Mouse (Mus musculus) layer of hippocampus, adult 9-11 months (tissue): ENCODE results near the gene Gm43191.
A peak's percentile ranks its signal among the peaks of the same experiment; 100 is the strongest.
"Not testable (repeated sequence)": the region's sequence is repeated elsewhere in the genome, so short reads cannot be mapped to it uniquely, and the experiment has no call there.

Experiments used
- DNase-seq: peaks from one replicate; pipeline ENCODE4 v3.0.0; 2022

Gene Gm43191

DNA sequence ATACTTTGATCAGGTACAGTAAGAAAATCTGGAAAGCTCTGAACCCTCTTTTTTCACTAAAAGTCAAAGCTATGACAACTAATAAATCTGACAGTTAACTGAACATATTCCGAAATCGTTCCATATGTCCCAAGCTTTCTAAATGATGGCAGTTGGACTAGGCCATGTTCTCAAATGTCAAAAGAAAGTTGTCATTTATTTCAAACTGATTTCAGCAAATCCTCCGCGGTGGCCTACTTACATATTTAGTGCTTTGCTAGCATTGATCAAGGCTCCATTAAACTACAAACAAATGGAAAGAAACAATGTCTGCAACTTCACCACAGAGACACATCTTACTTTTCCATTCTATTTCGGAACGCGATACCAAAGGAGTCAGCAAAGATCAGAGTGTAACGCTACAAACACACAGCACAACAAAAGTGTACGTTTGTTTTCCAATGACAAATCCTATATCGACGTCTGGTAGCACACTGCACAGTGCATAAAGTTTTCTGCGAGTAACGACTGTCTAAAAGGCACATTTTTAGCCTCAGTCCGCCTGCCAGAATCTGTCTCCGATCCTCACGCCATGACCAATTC is 19.7 kb downstream of the Gm43191 start:
- DNase-seq, result no peak

GRCm38 (mm10) chr3:116659856-116660430 is 21.1 kb downstream of the Gm43191 start:
- DNase-seq, result no peak

- no peak for DNase-seq
These were observed 22.0 kb downstream of the Gm43191 start for GRCm38 (mm10) chr3:116658928-116659565.

- DNase-seq, result no peak
These were observed 24.7 kb downstream of the Gm43191 start for GRCm38 (mm10) chr3:116656184-116656965.

GRCm38 (mm10) chr3:116654051-116654450 is 27.0 kb downstream of the Gm43191 start:
- DNase-seq, result not testable (repeated sequence)

DNA sequence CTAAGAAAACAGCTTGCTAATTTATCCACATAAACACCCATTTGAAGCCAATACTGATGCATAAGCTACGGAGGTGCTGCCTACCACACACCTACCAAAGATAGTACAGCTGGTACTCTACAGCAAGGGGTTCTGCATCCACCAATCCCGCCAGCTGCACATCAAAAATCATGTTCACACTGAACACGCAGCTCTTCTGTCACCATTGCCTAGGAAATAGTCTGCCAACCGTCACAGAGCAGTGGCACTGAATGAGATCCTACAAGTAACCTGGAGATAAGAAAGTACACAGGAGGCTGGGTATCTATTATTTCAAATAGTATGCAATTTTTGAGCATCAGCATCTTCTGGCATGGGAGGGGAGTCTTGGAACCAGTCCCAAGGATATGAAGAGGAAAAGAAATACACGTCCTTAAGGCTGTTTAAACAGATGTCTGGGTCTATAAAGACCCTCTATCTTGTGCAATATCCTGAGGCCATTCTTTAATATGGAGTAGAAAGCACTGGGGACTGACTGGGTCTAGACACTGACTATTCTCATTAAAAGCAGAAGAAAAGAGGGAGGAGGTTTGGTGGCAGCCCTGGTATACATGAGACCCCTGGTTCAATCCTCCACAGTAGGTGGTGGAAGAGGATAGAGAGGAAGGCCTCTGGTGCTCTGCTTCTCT is 27.6 kb downstream of the Gm43191 start:
- DNase-seq, result no peak

GRCm38 (mm10) chr3:116652033-116652446 is 29.0 kb downstream of the Gm43191 start:
- DNase-seq, result peak; percentile 37

DNA sequence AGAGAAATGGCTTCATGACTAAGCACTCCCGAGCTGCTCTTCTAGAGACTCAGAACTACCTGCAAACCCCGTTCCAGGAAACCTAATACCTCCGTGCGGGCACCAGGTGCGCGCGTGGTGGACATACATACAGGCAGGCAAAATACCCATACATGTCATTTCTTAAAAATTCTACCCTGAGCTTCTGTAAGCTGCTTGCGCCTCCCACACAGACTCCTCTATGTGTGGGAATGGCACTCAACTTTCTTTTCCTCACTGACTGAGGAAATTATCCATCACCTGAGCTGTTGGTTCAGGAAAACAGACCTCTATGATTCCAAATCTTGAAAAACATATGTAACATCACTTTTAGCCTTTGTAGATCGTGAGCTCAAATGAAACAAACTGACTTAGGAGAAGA is 30.4 kb downstream of the Gm43191 start:
- no peak for DNase-seq

DNA sequence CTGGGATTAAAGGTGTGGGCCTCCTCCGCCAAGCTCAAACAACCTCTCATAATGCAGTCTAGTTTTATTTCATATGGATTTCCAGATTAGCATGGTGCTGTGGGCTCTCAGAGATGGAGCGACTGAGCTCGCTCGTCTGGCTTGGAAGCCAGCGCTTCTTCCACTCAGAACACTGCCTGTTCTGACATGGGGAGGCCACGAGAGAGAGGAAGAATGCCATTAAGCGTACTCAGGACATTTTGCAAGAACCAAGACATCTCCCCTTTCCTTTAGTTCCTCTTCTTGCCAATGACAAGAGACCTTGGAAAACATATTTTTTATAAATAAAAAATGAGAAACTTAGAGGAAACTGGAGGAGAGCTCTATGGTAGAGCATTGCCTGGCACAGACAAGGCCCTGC is 32.3 kb downstream of the Gm43191 start:
- DNase-seq, result no peak

GRCm38 (mm10) chr3:116646387-116646786 is 34.7 kb downstream of the Gm43191 start:
- DNase-seq, result no peak

DNA sequence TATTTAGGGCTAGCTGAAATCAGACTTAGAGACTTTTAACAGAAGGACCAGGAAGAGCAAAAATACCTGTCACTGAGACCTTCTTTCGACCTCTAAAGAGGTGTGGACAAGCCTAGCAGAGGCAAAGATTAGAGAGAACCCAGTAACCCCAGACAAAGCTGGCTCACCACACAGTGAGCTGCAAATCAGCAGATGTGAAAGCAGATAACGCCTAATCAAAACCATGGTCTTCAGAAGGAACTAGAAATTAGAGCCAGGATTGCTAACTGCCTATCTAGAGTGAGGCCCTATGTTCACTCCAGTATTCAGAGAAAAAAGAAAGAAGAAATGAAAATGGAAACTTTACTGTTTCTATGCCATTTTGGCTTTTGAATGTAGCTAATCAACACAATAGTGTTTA is 38.7 kb downstream of the Gm43191 start:
- DNase-seq, result no peak

GRCm38 (mm10) chr3:116641811-116642371 is 39.2 kb downstream of the Gm43191 start:
- DNase-seq, result no peak

DNA sequence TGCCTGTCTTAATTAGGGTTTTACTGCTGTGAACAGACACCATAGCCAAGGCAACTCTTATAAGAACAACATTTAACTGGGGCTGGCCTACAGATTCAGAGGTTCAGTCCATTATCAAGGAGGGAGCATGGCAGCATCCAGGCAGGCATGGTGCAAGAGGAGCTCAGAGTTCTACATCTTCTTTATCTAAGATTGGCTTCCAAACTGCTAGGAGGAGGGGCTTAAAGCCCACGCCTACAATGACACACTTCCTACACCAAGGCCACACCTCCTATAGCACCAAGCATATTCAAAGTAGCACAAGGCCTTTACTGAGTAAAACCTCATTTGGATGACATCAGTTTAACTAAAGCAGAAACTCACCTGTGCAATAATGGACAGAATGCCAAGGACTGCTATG is 41.0 kb downstream of the Gm43191 start:
- DNase-seq, result no peak

- no peak for DNase-seq
These were observed 42.5 kb downstream of the Gm43191 start for GRCm38 (mm10) chr3:116638572-116638971.

- DNase-seq, result no peak
These were observed 43.2 kb downstream of the Gm43191 start for GRCm38 (mm10) chr3:116637693-116638476.

DNA sequence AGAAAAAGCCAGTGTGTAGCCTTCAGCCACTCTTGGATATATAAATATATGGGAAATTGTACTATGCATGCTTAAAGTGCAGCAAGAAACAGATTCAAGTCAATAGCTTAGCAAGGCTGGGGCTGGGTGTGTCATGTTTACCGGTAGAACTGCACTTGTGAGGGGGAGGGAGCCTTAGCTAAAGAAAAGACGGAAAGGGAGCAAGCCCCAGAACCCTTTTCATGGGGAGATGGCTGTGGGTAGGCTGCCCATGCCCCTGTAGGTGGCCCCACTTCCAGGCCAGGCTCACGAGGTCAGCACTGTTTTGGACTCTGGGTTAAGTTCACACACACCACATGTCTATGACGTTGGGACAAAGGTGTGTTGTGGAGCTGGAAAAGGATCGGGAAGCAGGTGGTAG is 45.3 kb downstream of the Gm43191 start:
- no peak for DNase-seq

- DNase-seq, result no peak
These were observed 46.2 kb downstream of the Gm43191 start for GRCm38 (mm10) chr3:116634853-116635252.

- no peak for DNase-seq
These were observed 47.0 kb downstream of the Gm43191 start for GRCm38 (mm10) chr3:116634091-116634490.

DNA sequence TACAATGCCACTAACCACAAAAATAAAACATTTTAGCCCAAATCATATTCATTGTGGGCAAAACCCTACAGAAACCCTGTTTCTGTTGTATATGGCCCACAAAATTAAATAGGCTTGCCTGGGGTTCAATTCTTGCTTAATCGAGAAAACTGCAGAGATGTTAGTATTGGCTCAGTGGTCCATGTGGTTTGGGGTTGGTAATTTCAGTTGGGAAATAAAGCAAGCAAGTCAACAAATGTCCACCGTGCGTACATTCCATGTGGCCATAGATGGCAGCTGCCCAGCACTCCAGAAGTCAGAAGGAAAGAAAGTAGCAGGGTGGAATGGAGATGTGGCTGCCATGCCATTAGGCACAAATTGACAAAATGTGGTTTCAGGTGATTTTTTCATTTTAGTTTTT is 48.1 kb downstream of the Gm43191 start:
- no peak for DNase-seq

GRCm38 (mm10) chr3:116631459-116631858 is 49.6 kb downstream of the Gm43191 start:
- no peak for DNase-seq

GRCm38 (mm10) chr3:116622641-116623040 is 58.4 kb downstream of the Gm43191 start:
- DNase-seq, result no peak
